Mouse (Mus musculus) embryonic facial prominence, embryonic 15.5 days (tissue): ENCODE measurements around the gene Rtn1. TPM values are rescaled to one million over a fixed set of nuclear protein-coding genes. Genes with fewer than 3 reads are reported as not detected.

Experiments used
- ATAC-seq: fragments of 200-750 bp; cut with Nextera tagmentation; 2 replicates; pipeline ENCODE4 v1.8.0; 2017; ENCODE audit warnings: low read depth, moderate TSS enrichment; ENCODE audit not compliant: insufficient number of reproducible peaks, low FRiP score, low TSS enrichment
- H3K27ac ChIP-seq: fragments of 300-500 bp; sonication (generic); replicated peaks from 2 replicates; pipeline ENCODE4 v1.5.1; 2015; ENCODE audit warnings: mild to moderate bottlenecking, inconsistent platforms
- H3K27me3 ChIP-seq: fragments of 300-500 bp; sonication (generic); 2 replicates; pipeline ENCODE4 v1.6.1; 2015; ENCODE audit warnings: inconsistent platforms
- H3K36me3 ChIP-seq: fragments of 300-500 bp; sonication (generic); 2 replicates; pipeline ENCODE4 v1.6.1; 2015; ENCODE audit warnings: mild to moderate bottlenecking, inconsistent platforms
- H3K4me1 ChIP-seq: fragments of 300-500 bp; sonication (generic); 2 replicates; pipeline ENCODE4 v1.6.1; 2015; ENCODE audit warnings: inconsistent platforms
- H3K4me2 ChIP-seq: fragments of 300-500 bp; sonication (generic); replicated peaks from 2 replicates; pipeline ENCODE4 v1.6.1; 2015; ENCODE audit warnings: mild to moderate bottlenecking, inconsistent platforms
- H3K4me3 ChIP-seq: fragments of 300-500 bp; sonication (generic); replicated peaks from 2 replicates; pipeline ENCODE4 v1.5.1; 2015; ENCODE audit warnings: mild to moderate bottlenecking, inconsistent platforms
- H3K9ac ChIP-seq: fragments of 300-500 bp; sonication (generic); 2 replicates; pipeline ENCODE4 v1.6.1; 2015; ENCODE audit warnings: inconsistent platforms
- H3K9me3 ChIP-seq: fragments of 300-500 bp; sonication (generic); replicated peaks from 2 replicates; pipeline ENCODE4 v1.6.1; 2016; ENCODE audit warnings: inconsistent platforms
- WGBS: fragments of 180-500 bp; shearing (Covaris S2); methylation state at CpG from one replicate; pipeline ENCODE4 v1.1.7; 2015; 5-methylcytosine and 5-hydroxymethylcytosine counted together
- polyA plus RNA-seq: library from polyadenylated mRNA; unstranded; fragments of >200 nt; fragmentation: Nextera tagmentation; extraction: Ambion mirVana; gene quantifications from 2 replicates; pipeline ENCODE4 v1.2.1, GENCODE M21; 2015

Gene Rtn1
- polyA plus RNA-seq, 1 experiment from 2014 or later, result 41.5 TPM

DNA sequence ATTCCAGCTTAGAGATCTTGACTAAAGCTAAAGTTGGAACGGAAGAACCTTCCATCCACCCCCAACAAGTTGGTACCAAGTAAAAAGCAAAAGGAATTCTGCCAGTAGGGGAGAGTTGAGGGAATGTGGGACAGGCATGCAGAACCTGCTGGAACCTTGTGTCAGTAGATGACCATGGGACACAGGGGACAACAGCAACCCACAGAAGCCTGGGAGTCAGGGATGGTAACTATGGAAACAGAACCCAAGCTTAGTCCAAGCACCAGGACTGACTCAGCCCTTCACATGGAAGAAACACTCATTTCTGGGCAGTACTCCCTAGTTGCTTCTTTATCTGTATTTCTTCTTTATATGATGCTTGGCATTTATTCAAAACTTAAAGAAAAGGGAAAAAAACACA, 54.6 kb downstream of the Rtn1 start:
- 97% methylated on average over 1 of the region's 1 CpGs for WGBS
- H3K4me3 ChIP-seq, result no peak overlapping the region
- H3K27ac ChIP-seq, result no peak overlapping the region
- H3K36me3 ChIP-seq, result no peaks in the 10 kb centered on the region
- no peaks in the 10 kb centered on the region for H3K27me3 ChIP-seq
- H3K9ac ChIP-seq, result no peak overlapping the region
- no peak overlapping the region for H3K4me2 ChIP-seq
- no peaks in the 10 kb centered on the region for H3K4me1 ChIP-seq
- H3K9me3 ChIP-seq, result no peaks in the 10 kb centered on the region
- ATAC-seq, result no peak

DNA sequence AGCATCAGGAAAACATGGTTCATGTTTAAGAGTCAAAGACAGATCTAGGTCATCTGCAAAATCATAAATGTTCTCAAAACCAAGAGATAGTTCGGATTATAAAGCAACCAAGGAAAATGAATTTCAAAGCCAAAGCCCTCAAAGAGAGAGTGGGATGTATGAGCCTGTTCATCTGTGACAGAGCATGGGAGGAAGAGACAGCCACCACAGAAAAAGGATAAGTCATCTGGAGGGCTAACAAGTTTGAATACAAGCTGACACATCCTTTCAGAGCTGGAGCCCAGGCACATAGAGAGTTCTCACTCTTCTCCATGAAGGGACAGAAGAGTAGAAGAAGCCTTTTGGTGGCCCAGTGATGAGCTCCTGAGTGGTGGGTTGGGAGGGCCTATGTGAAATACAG, 55.3 kb downstream of the Rtn1 start:
- Histone ChIP-seq H3K36me3 (no peaks in the 10 kb centered on the region), H3K9ac (no peak overlapping the region), H3K4me3 (no peak overlapping the region), H3K4me1 (no peaks in the 10 kb centered on the region), H3K4me2 (no peak overlapping the region), H3K27ac (no peak overlapping the region), H3K9me3 (no peaks in the 10 kb centered on the region), H3K27me3 (no peaks in the 10 kb centered on the region)
- WGBS, result 73% methylated on average over 1 of the region's 1 CpGs
- no peak for ATAC-seq

GRCm38 (mm10) chr12:72348508-72348907, 60.3 kb downstream of the Rtn1 start:
- Histone ChIP-seq H3K4me2 (no peak overlapping the region), H3K27me3 (no peaks in the 10 kb centered on the region), H3K9me3 (no peaks in the 10 kb centered on the region), H3K9ac (no peak overlapping the region), H3K36me3 (no peaks in the 10 kb centered on the region), H3K4me3 (no peak overlapping the region), H3K27ac (no peak overlapping the region), H3K4me1 (no peaks in the 10 kb centered on the region)
- 82% methylated on average over 8 of the region's 8 CpGs for WGBS
- ATAC-seq, result no peak

GRCm38 (mm10) chr12:72347184-72347583, 61.7 kb downstream of the Rtn1 start:
- no peak overlapping the region for H3K4me2 ChIP-seq
- no peak for ATAC-seq
- H3K4me3 ChIP-seq, result no peak overlapping the region
- no peak overlapping the region for H3K27ac ChIP-seq
- H3K36me3 ChIP-seq, result no peaks in the 10 kb centered on the region
- H3K4me1 ChIP-seq, result no peaks in the 10 kb centered on the region
- H3K9me3 ChIP-seq, result no peaks in the 10 kb centered on the region
- 10% methylated on average over 1 of the region's 1 CpGs for WGBS
- H3K9ac ChIP-seq, result no peak overlapping the region
- H3K27me3 ChIP-seq, result no peaks in the 10 kb centered on the region

- no peak overlapping the region for H3K4me2 ChIP-seq
- no peaks in the 10 kb centered on the region for H3K9me3 ChIP-seq
- H3K36me3 ChIP-seq, result no peaks in the 10 kb centered on the region
- WGBS, result 51% methylated on average over 2 of the region's 2 CpGs
- no peak for ATAC-seq
- H3K27ac ChIP-seq, result no peak overlapping the region
- H3K4me1 ChIP-seq, result no peaks in the 10 kb centered on the region
- no peaks in the 10 kb centered on the region for H3K27me3 ChIP-seq
- no peak overlapping the region for H3K9ac ChIP-seq
- no peak overlapping the region for H3K4me3 ChIP-seq
Measured at GRCm38 (mm10) chr12:72343639-72344038, 65.2 kb downstream of the Rtn1 start.

GRCm38 (mm10) chr12:72336009-72336408, 72.8 kb downstream of the Rtn1 start:
- Histone ChIP-seq H3K4me1 (no peaks in the 10 kb centered on the region), H3K4me3 (no peak overlapping the region), H3K27ac (no peak overlapping the region), H3K9me3 (no peaks in the 10 kb centered on the region), H3K4me2 (no peak overlapping the region), H3K9ac (no peak overlapping the region), H3K36me3 (no peaks in the 10 kb centered on the region), H3K27me3 (no peaks in the 10 kb centered on the region)
- WGBS, result 85% methylated on average over 13 of the region's 13 CpGs
- ATAC-seq, result no peak

- 78% methylated on average over 5 of the region's 5 CpGs for WGBS
- Histone ChIP-seq H3K9ac (no peak overlapping the region), H3K27ac (no peak overlapping the region), H3K4me2 (no peak overlapping the region), H3K36me3 (no peaks in the 10 kb centered on the region), H3K4me1 (no peaks in the 10 kb centered on the region), H3K9me3 (no peaks in the 10 kb centered on the region), H3K4me3 (no peak overlapping the region), H3K27me3 (no peaks in the 10 kb centered on the region)
- ATAC-seq, result no peak
Measured at GRCm38 (mm10) chr12:72332488-72333013, 76.3 kb downstream of the Rtn1 start.

DNA sequence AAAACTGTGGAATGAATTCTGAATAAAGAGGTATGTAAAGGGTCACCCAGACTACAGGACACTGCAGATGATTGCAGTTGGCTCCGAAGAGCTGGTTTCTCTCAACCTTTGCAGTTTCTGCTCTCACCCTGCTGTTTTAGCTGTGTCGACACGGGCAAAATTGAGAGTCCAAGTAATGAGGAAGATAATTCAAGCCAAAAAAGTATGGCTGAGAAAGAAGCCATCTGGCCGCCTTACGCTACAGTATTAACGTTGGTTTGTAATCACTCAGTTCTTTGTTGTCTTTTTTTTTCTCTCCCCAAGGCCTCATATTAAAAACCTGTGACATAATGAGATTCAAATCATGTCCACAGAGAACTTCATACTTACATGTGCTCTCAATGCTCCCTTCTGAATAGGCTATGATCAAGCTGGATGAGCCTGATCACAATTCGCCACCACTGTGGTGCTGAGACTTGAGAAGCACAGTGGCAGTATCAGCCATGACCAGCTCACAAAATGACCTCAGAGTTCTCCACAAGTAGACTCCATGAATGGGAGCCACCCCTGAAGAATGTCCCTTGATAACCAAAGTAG, 76.9 kb downstream of the Rtn1 start:
- no peak for ATAC-seq
- Histone ChIP-seq H3K27ac (no peak overlapping the region), H3K9me3 (no peaks in the 10 kb centered on the region), H3K9ac (no peak overlapping the region), H3K4me1 (no peaks in the 10 kb centered on the region), H3K36me3 (no peaks in the 10 kb centered on the region), H3K4me3 (no peak overlapping the region), H3K4me2 (no peak overlapping the region), H3K27me3 (no peaks in the 10 kb centered on the region)
- WGBS, result 70% methylated on average over 7 of the region's 7 CpGs

DNA sequence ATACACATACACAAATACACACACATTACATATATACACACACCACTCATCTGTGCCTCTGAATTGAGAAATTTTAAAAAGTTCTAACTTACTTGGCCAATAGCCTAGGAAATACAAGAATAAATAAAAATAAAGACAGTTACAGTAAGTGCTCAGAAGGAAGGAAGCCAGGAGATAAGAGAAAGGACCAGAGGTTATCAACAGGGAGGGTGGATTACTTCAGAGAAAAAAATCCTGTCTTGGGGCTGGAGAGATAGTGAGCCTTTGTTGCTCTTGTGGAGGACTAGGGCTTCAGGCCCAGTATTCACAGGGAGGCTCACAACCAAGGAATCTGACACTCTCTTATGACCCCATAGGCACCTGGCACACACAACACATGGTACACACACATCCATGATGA, 82.8 kb downstream of the Rtn1 start:
- Histone ChIP-seq H3K4me2 (no peak overlapping the region), H3K9ac (no peak overlapping the region), H3K27me3 (no peaks in the 10 kb centered on the region), H3K4me1 (no peaks in the 10 kb centered on the region), H3K9me3 (no peaks in the 10 kb centered on the region), H3K27ac (no peak overlapping the region), H3K4me3 (no peak overlapping the region), H3K36me3 (no peaks in the 10 kb centered on the region)
- ATAC-seq, result no peak

DNA sequence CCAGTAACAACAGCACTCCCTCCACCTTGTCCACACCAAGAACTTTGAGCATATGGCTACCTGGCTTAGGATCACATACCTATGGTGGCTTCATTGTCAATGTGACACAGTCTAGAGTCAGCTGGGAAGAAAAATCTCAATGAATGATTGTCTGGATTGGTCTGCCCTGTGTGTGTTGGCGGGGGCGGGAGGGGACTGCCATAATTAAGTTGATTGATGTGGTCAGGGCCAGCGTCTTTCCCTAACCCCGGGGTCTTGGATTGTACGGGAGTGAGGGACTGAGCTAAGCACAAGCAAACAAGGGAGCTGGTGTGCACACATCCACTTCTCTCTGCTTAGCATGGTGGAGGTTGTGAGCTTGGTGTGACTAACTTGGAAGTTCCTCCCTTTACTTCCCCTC, 83.8 kb downstream of the Rtn1 start:
- H3K27ac ChIP-seq, result no peak overlapping the region
- H3K27me3 ChIP-seq, result no peaks in the 10 kb centered on the region
- no peaks in the 10 kb centered on the region for H3K4me1 ChIP-seq
- no peak overlapping the region for H3K4me3 ChIP-seq
- no peaks in the 10 kb centered on the region for H3K36me3 ChIP-seq
- no peak overlapping the region for H3K4me2 ChIP-seq
- no peaks in the 10 kb centered on the region for H3K9me3 ChIP-seq
- ATAC-seq, result no peak
- WGBS, result 25% methylated on average over 5 of the region's 5 CpGs
- no peak overlapping the region for H3K9ac ChIP-seq

- no peaks in the 10 kb centered on the region for H3K36me3 ChIP-seq
- ATAC-seq, result no peak
- H3K9me3 ChIP-seq, result no peaks in the 10 kb centered on the region
- H3K4me1 ChIP-seq, result no peaks in the 10 kb centered on the region
- no peak overlapping the region for H3K27ac ChIP-seq
- H3K4me3 ChIP-seq, result no peak overlapping the region
- H3K4me2 ChIP-seq, result no peak overlapping the region
- 72% methylated on average over 10 of the region's 10 CpGs for WGBS
- H3K9ac ChIP-seq, result no peak overlapping the region
- no peaks in the 10 kb centered on the region for H3K27me3 ChIP-seq
Measured at GRCm38 (mm10) chr12:72324210-72324871, 84.5 kb downstream of the Rtn1 start.

DNA sequence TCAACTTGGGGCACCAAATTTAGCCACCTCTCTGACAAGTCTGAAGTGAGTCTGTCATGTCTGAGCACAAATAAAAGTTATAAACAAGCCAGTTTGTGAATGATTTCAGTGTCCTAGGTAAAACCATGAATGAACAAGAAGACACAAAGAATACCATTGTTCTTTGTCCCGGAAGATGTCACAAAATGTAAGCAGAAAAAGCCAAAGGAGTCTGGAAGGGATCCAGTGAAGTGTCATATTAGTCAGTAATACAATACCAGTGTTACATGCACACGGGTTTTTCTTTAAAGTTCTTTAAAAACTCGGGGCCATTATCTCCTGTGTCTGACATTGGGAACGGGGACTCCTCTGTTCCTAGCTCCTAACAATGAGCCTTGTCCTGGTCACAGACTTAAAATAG, 85.1 kb downstream of the Rtn1 start:
- no peak overlapping the region for H3K4me3 ChIP-seq
- H3K27ac ChIP-seq, result no peak overlapping the region
- WGBS, result 29% methylated on average over 4 of the region's 4 CpGs
- no peaks in the 10 kb centered on the region for H3K9me3 ChIP-seq
- no peaks in the 10 kb centered on the region for H3K27me3 ChIP-seq
- no peak overlapping the region for H3K9ac ChIP-seq
- H3K4me1 ChIP-seq, result no peaks in the 10 kb centered on the region
- no peaks in the 10 kb centered on the region for H3K36me3 ChIP-seq
- no peak for ATAC-seq
- H3K4me2 ChIP-seq, result no peak overlapping the region
